Mouse (Mus musculus) CH12.LX (cell line): ENCODE results near the gene Nod2. TPM values are rescaled to one million over a fixed set of nuclear protein-coding genes. Genes with fewer than 3 reads are reported as not detected.
A peak's percentile ranks its signal among the peaks of the same experiment; 100 is the strongest.

Experiments used
- DNase-seq: peaks from one replicate; pipeline ENCODE4 v3.0.0-alpha.2; 2013; ENCODE audit errors: extremely low read depth
- H3K27ac ChIP-seq: 2 replicates; pipeline ENCODE4 v1.5.1; 2012; ENCODE audit warnings: low read depth, mild to moderate bottlenecking, control low read depth, moderate library complexity; ENCODE audit not compliant: insufficient read depth
- H3K27me3 ChIP-seq: replicated peaks from 2 replicates; pipeline ENCODE3; 2012; ENCODE audit warnings: inconsistent platforms
- H3K36me3 ChIP-seq, 2 experiments: replicated peaks in 1 of 2; 2 replicates each; pipeline versions ENCODE3 to v1.6.1; 2012; ENCODE audit warnings: inconsistent platforms in 1 of 2, low read length in 1 of 2, mild to moderate bottlenecking in 1 of 2, mixed read lengths in 1 of 2, moderate library complexity in 1 of 2; ENCODE audit not compliant: control insufficient read depth in 1 of 2, insufficient read depth in 1 of 2
- H3K4me1 ChIP-seq, 2 experiments: 2 replicates each; pipeline ENCODE4 v1.6.1; 2012; ENCODE audit warnings: inconsistent platforms in 1 of 2, moderate library complexity in 1 of 2; ENCODE audit not compliant: insufficient read depth in 2 of 2, control insufficient read depth in 1 of 2
- H3K4me2 ChIP-seq: 2 replicates; pipeline ENCODE4 v1.6.1; 2012; ENCODE audit warnings: low read depth, mild to moderate bottlenecking, control low read depth; ENCODE audit not compliant: poor library complexity, insufficient read depth, severe bottlenecking
- H3K4me3 ChIP-seq, 3 experiments: fragments of 150-350 bp in 1 of 3; sonication (generic) in 1 of 3; replicated peaks in 1 of 3; 2 replicates each; pipeline versions ENCODE3 to v1.5.1; 2011 to 2012; ENCODE audit warnings: low read depth in 2 of 3, low read length in 2 of 3, mild to moderate bottlenecking in 2 of 3, moderate library complexity in 2 of 3, control low read depth in 1 of 3, improper control_type of control experiment in 1 of 3, inconsistent platforms in 1 of 3, mixed read lengths in 1 of 3; ENCODE audit not compliant: poor library complexity in 1 of 3
- H3K79me2 ChIP-seq: replicated peaks from 2 replicates; pipeline ENCODE4 v1.6.1; 2012; ENCODE audit warnings: mild to moderate bottlenecking, moderate library complexity; ENCODE audit not compliant: control insufficient read depth, poor library complexity, insufficient read depth, severe bottlenecking; ENCODE audit errors: extremely low read depth
- H3K9ac ChIP-seq: 2 replicates; pipeline ENCODE4 v1.6.1; 2012; ENCODE audit warnings: low read depth, mild to moderate bottlenecking, control low read depth, moderate library complexity; ENCODE audit not compliant: insufficient read depth
- H3K9me3 ChIP-seq: replicated peaks from 2 replicates; pipeline ENCODE3; 2012; ENCODE audit warnings: low read length, inconsistent platforms, mixed read lengths
- BHLHE40 ChIP-seq: IDR thresholded peaks from 2 replicates; pipeline ENCODE4 v1.6.1; 2011; ENCODE audit warnings: mild to moderate bottlenecking, low read depth, low read length, improper control_type of control experiment
- CHD1 ChIP-seq: IDR thresholded peaks from 2 replicates; pipeline ENCODE4 v1.6.1; 2012; ENCODE audit warnings: low read depth, low read length, improper control_type of control experiment, inconsistent platforms
- CHD2 ChIP-seq: IDR thresholded peaks from 2 replicates; pipeline ENCODE4 v1.6.1; 2011; ENCODE audit warnings: low read length, improper control_type of control experiment
- CTCF ChIP-seq, 2 experiments: IDR thresholded peaks in 1 of 2; conservative IDR thresholded peaks in 1 of 2; 2 replicates each; pipeline ENCODE4 v1.5.1; 2011 to 2012; ENCODE audit warnings: low read depth in 2 of 2, low read length in 2 of 2, improper control_type of control experiment in 1 of 2, inconsistent platforms in 1 of 2, mild to moderate bottlenecking in 1 of 2, moderate library complexity in 1 of 2
- E2F4 ChIP-seq: IDR thresholded peaks from 2 replicates; pipeline ENCODE4 v1.6.1; 2011; ENCODE audit warnings: low read depth, low read length, improper control_type of control experiment; ENCODE audit not compliant: insufficient replicate concordance
- ELF1 ChIP-seq: IDR thresholded peaks from 2 replicates; pipeline ENCODE4 v1.6.1; 2014; ENCODE audit warnings: low read depth, mild to moderate bottlenecking, inconsistent platforms, low read length, improper control_type of control experiment
- EP300 ChIP-seq: IDR thresholded peaks from 2 replicates; pipeline ENCODE4 v1.6.1; 2011; ENCODE audit warnings: low read length, improper control_type of control experiment
- ETS1 ChIP-seq: conservative IDR thresholded peaks from 2 replicates; pipeline ENCODE4 v1.6.1; 2012; ENCODE audit warnings: low read depth, mild to moderate bottlenecking, inconsistent platforms, low read length, improper control_type of control experiment, moderate library complexity
- GABPA ChIP-seq: IDR thresholded peaks from 2 replicates; pipeline ENCODE4 v1.6.1; 2012; ENCODE audit warnings: low read depth, low read length, improper control_type of control experiment, inconsistent platforms; ENCODE audit not compliant: insufficient replicate concordance
- HCFC1 ChIP-seq: IDR thresholded peaks from 2 replicates; pipeline ENCODE4 v1.6.1; 2012; ENCODE audit warnings: low read depth, mild to moderate bottlenecking, inconsistent platforms, low read length, improper control_type of control experiment
- IRF4 ChIP-seq: IDR thresholded peaks from 2 replicates; pipeline ENCODE4 v1.6.1; 2014; ENCODE audit warnings: low read depth, mild to moderate bottlenecking, inconsistent platforms, low read length, improper control_type of control experiment
- JUN ChIP-seq: IDR thresholded peaks from 2 replicates; pipeline ENCODE4 v1.6.1; 2011; ENCODE audit warnings: low read depth, mild to moderate bottlenecking, low read length, improper control_type of control experiment, moderate library complexity; ENCODE audit not compliant: insufficient read depth
- JUND ChIP-seq: conservative IDR thresholded peaks from 2 replicates; pipeline ENCODE4 v1.6.1; 2011; ENCODE audit warnings: low read depth, low read length, improper control_type of control experiment
- KAT2A ChIP-seq: IDR thresholded peaks from 2 replicates; pipeline ENCODE4 v1.6.1; 2012; ENCODE audit warnings: low read length, improper control_type of control experiment, inconsistent platforms; ENCODE audit not compliant: insufficient replicate concordance
- MAFK ChIP-seq: IDR thresholded peaks from 2 replicates; pipeline ENCODE4 v1.6.1; 2011; ENCODE audit warnings: low read length, improper control_type of control experiment; ENCODE audit not compliant: insufficient replicate concordance
- MAX ChIP-seq: IDR thresholded peaks from 2 replicates; pipeline ENCODE4 v1.6.1; 2011; ENCODE audit warnings: low read length, improper control_type of control experiment
- MAZ ChIP-seq: IDR thresholded peaks from 2 replicates; pipeline ENCODE4 v1.6.1; 2012; ENCODE audit warnings: low read depth, mild to moderate bottlenecking, inconsistent platforms, low read length, improper control_type of control experiment, moderate library complexity
- MEF2A ChIP-seq: IDR thresholded peaks from 2 replicates; pipeline ENCODE4 v1.6.1; 2014; ENCODE audit warnings: low read depth, mild to moderate bottlenecking, inconsistent platforms, low read length, improper control_type of control experiment, borderline replicate concordance
- MXI1 ChIP-seq: IDR thresholded peaks from 2 replicates; pipeline ENCODE4 v1.6.1; 2011; ENCODE audit warnings: mild to moderate bottlenecking, low read depth, low read length, improper control_type of control experiment
- MYC ChIP-seq: IDR thresholded peaks from 2 replicates; pipeline ENCODE4 v1.6.1; 2011; ENCODE audit warnings: low read depth, mild to moderate bottlenecking, improper control_type of control experiment, low read length
- NELFE ChIP-seq: IDR thresholded peaks from 2 replicates; pipeline ENCODE4 v1.6.1; 2011; ENCODE audit warnings: low read depth, low read length, improper control_type of control experiment
- NRF1 ChIP-seq: IDR thresholded peaks from 2 replicates; pipeline ENCODE4 v1.6.1; 2014; ENCODE audit warnings: low read depth, mild to moderate bottlenecking, inconsistent platforms, low read length, improper control_type of control experiment, moderate library complexity
- PAX5 ChIP-seq: IDR thresholded peaks from 2 replicates; pipeline ENCODE4 v1.6.1; 2012; ENCODE audit warnings: low read length, inconsistent platforms, mixed read lengths
- POLR2A ChIP-seq: IDR thresholded peaks from 2 replicates; pipeline ENCODE4 v1.6.1; 2011; ENCODE audit warnings: low read depth, mild to moderate bottlenecking, improper control_type of control experiment, low read length
- POLR2AphosphoS2 ChIP-seq: IDR thresholded peaks from 2 replicates; pipeline ENCODE4 v1.6.1; 2011; ENCODE audit warnings: low read depth, low read length, improper control_type of control experiment
- RAD21 ChIP-seq: IDR thresholded peaks from 2 replicates; pipeline ENCODE4 v1.6.1; 2011; ENCODE audit warnings: low read depth, mild to moderate bottlenecking, low read length, improper control_type of control experiment, moderate library complexity
- RCOR1 ChIP-seq: conservative IDR thresholded peaks from 2 replicates; pipeline ENCODE4 v1.6.1; 2012; ENCODE audit warnings: low read depth, mild to moderate bottlenecking, inconsistent platforms, low read length, improper control_type of control experiment
- SIN3A ChIP-seq: IDR thresholded peaks from 2 replicates; pipeline ENCODE4 v1.6.1; 2012; ENCODE audit warnings: low read length, improper control_type of control experiment, inconsistent platforms
- SMC3 ChIP-seq: IDR thresholded peaks from 2 replicates; pipeline ENCODE4 v1.6.1; 2011; ENCODE audit warnings: low read depth, low read length, improper control_type of control experiment
- TBP ChIP-seq: conservative IDR thresholded peaks from 2 replicates; pipeline ENCODE4 v1.6.1; 2011; ENCODE audit warnings: low read depth, low read length, improper control_type of control experiment
- TCF12 ChIP-seq: IDR thresholded peaks from 2 replicates; pipeline ENCODE4 v1.6.1; 2014; ENCODE audit warnings: low read depth, mild to moderate bottlenecking, inconsistent platforms, low read length, improper control_type of control experiment
- UBTF ChIP-seq: IDR thresholded peaks from 2 replicates; pipeline ENCODE4 v1.6.1; 2012; ENCODE audit warnings: low read depth, mild to moderate bottlenecking, inconsistent platforms, low read length, improper control_type of control experiment, moderate library complexity
- USF1 ChIP-seq: IDR thresholded peaks from 2 replicates; pipeline ENCODE4 v1.6.1; 2014; ENCODE audit warnings: low read depth, mild to moderate bottlenecking, inconsistent platforms, low read length, improper control_type of control experiment
- USF2 ChIP-seq: conservative IDR thresholded peaks from 2 replicates; pipeline ENCODE4 v1.6.1; 2011; ENCODE audit warnings: low read depth, low read length, improper control_type of control experiment
- ZC3H11A ChIP-seq: IDR thresholded peaks from 2 replicates; pipeline ENCODE4 v1.6.1; 2012; ENCODE audit warnings: low read depth, mild to moderate bottlenecking, inconsistent platforms, low read length, improper control_type of control experiment
- ZKSCAN1 ChIP-seq: IDR thresholded peaks from 2 replicates; pipeline ENCODE4 v1.6.1; 2012; ENCODE audit warnings: low read depth, inconsistent platforms, low read length, improper control_type of control experiment, borderline replicate concordance
- ZMIZ1 ChIP-seq: IDR thresholded peaks from 2 replicates; pipeline ENCODE4 v1.6.1; 2012; ENCODE audit warnings: low read depth, mild to moderate bottlenecking, inconsistent platforms, low read length, improper control_type of control experiment
- ZNF384 ChIP-seq: IDR thresholded peaks from 2 replicates; pipeline ENCODE4 v1.6.1; 2012; ENCODE audit warnings: low read depth, low read length, improper control_type of control experiment, inconsistent platforms
- dilution Hi-C: fragments of 300-500 bp; cut with MboI; formaldehyde crosslinking; loops from 2 replicates; pipeline ENCODE4 v1.14.3; 2020; ENCODE audit warnings: low sequenced_read_pairs; ENCODE audit not compliant: extremely low pct_unique_long_range_greater_than_20kb, extremely low pct_ligation_motif_present
- in situ Hi-C: fragments of 300-500 bp; cut with MboI; formaldehyde crosslinking; loops from 3 replicates; pipeline ENCODE4 v1.14.3; 2019; ENCODE audit warnings: low sequenced_read_pairs, low pct_ligation_motif_present, low pct_unique_long_range_greater_than_20kb, mixed read lengths
- polyA plus RNA-seq: library from polyadenylated mRNA; unstranded; fragments of >175 nt; gene quantifications from 2 replicates; pipeline ENCODE4 v1.2.1, GENCODE M21; 2012; ENCODE audit warnings: low read depth; ENCODE audit not compliant: insufficient read length
- total RNA-seq, 2 experiments: library from RNA; depleted of rRNA; stranded (reverse); fragments of 300-350 nt in 1 of 2; fragments of >200 nt in 1 of 2; gene quantifications; 2 replicates each; pipeline ENCODE4 v1.2.3; 2012 to 2014

Nod2 gene
- total and polyA plus RNA-seq, 3 experiments = 4.3 to 10.9 (median 7.5) TPM

- peak; percentile 47 for TF ChIP-seq USF1
- TF ChIP-seq CHD2 = no peak
- no peak for TF ChIP-seq RAD21
- TF ChIP-seq PAX5 = no peak
- TF ChIP-seq MAX = peak; percentile 95
- no peak for TF ChIP-seq E2F4
- TF ChIP-seq CTCF (conservative IDR thresholded peaks at IDR 0.05 in 1 of 2, IDR thresholded peaks at IDR 0.05 in 1 of 2; ENCODE audit: low read depth in 2 of 2, low read length in 2 of 2) = no peak
- no peak for TF ChIP-seq ZC3H11A
- no peak for TF ChIP-seq EP300
- no peak for TF ChIP-seq HCFC1
- no peak for TF ChIP-seq POLR2AphosphoS2
- no peak for TF ChIP-seq CHD1
- no peak for TF ChIP-seq POLR2A
- TF ChIP-seq SIN3A = 0 out of 2 replicates have a peak, but pooled peaks have one; percentile 23
- peak; percentile 79; the same call in 1 of the 2 replicates for TF ChIP-seq MXI1
- TF ChIP-seq JUN = no peak
- TF ChIP-seq KAT2A = no peak
- TF ChIP-seq TCF12 = no peak
- peak; percentile 26; the same call in 1 of the 2 replicates for TF ChIP-seq IRF4
- TF ChIP-seq MEF2A = no peak
- no peak for TF ChIP-seq RCOR1
- no peak for TF ChIP-seq MAFK
- TF ChIP-seq BHLHE40 = peak; percentile 94
- TF ChIP-seq NRF1 = no peak
- TF ChIP-seq ZKSCAN1 = no peak
- TF ChIP-seq TBP = no peak
- no peak for TF ChIP-seq ZMIZ1
- 0 out of 2 replicates have a peak, but pooled peaks have one; percentile 24 for TF ChIP-seq USF2
- no peak for TF ChIP-seq NELFE
- peak; percentile 29; the same call in 1 of the 2 replicates for TF ChIP-seq ETS1
- TF ChIP-seq MAZ = no peak
- TF ChIP-seq ZNF384 = no peak
- no peak for TF ChIP-seq JUND
- TF ChIP-seq UBTF = no peak
- TF ChIP-seq ELF1 = no peak
- no peak for TF ChIP-seq SMC3
- peak; percentile 92 for TF ChIP-seq MYC
- TF ChIP-seq GABPA = no peak
- TF ChIP-seq, all 38 proteins: peak for 9
- Histone ChIP-seq H3K9me3 (no peaks in the 10 kb centered on the region), H3K4me3 (no peak overlapping the region), H3K27me3 (no peaks in the 10 kb centered on the region), H3K4me1 (peaks cover 6 to 46% of the 10 kb centered on the region in 2 experiments), H3K9ac (peak overlapping the region; percentile 31; the same call in 1 of the 2 replicates), H3K4me2 (peak overlapping the region; percentile 47), H3K79me2 (no peaks in the 10 kb centered on the region), H3K36me3 (peaks cover 14 to 31% of the 10 kb centered on the region in 2 experiments), H3K27ac (no peak overlapping the region)
- in situ Hi-C loops (loop anchor here (5.0 kb wide), 1 partner anchor 54 kb away; the partner anchor contains the start of gene Snx20), dilution Hi-C loops (no loop called here)
- DNase-seq = peak; percentile 45
Measured at GRCm38 (mm10) chr8:88691342-88691948, 44.3 kb downstream of the Nod2 start.
